In genomic region chr9:78104973-78105372, GRCm38 (mm10) we compare ENCODE assay signal across 12 mouse cellular contexts. TPM values are rescaled to one million over a fixed set of nuclear protein-coding genes. Genes with fewer than 3 reads are reported as not detected.
DNase-seq lines count a peak whose midpoint lies in the region; ATAC-seq and TF ChIP-seq lines count a peak whose summit lies in the region.
"Had no signal": no experiment of that assay in that cellular context is flagged by ENCODE, and none has a peak within 500 bp of the region (broad histone marks: within the 10 kb centered on the region; RNA-seq: fewer than 3 reads in every experiment).

No protein-coding gene starts in this region.

- H3K27me3 ChIP-seq in liver, embryonic 14.5 days (ENCODE audit: control insufficient read depth, insufficient read depth, low read length) = no peaks in the 10 kb centered on the region
- H3K27me3 ChIP-seq in cerebellum, adult 2 months (ENCODE audit: control insufficient read depth, insufficient read depth, low read length) = no peaks in the 10 kb centered on the region

- H3K36me3 ChIP-seq in liver, embryonic 14.5 days (replicated peaks; ENCODE audit: control insufficient read depth, insufficient read depth, low read depth) = peaks cover 39% of the 10 kb centered on the region

- peaks cover 34 to 35% of the 10 kb centered on the region in 2 experiments for H3K4me1 ChIP-seq in liver, embryonic 14.5 days (replicated peaks; ENCODE audit: control insufficient read depth in 2 of 2, insufficient read depth in 2 of 2, low read length in 1 of 2)
- peaks cover 4% of the 10 kb centered on the region for H3K4me1 ChIP-seq in cerebellum, adult 2 months (ENCODE audit: control insufficient read depth, insufficient read depth, low read length)

- H3K9me3 ChIP-seq in liver, embryonic 14.5 days (ENCODE audit: control insufficient read depth, low read length) = no peaks in the 10 kb centered on the region

- H3K4me2 ChIP-seq in liver, embryonic 14.5 days (ENCODE audit: low read depth) = peak overlapping the region; percentile 85

- 10% methylated on average over 6 of the region's 6 CpGs for WGBS in liver, embryonic 14.5 days (ENCODE audit: insufficient replicate concordance)
- WGBS in cerebellum, adult 2 months = 95% methylated on average over 6 of the region's 6 CpGs

- H3K27ac ChIP-seq in liver, embryonic 14.5 days = peak overlapping the region; percentile 97
- no peak overlapping the region for H3K27ac ChIP-seq in layer of hippocampus, adult 2 months
- H3K27ac ChIP-seq in cerebellum, adult 2 months (ENCODE audit: insufficient read depth, low read length) = no peak overlapping the region

- peak; percentile 52 for DNase-seq in adrenal gland, adult 8-10 months
- no peak for DNase-seq in adrenal gland, adult 18-20 months (ENCODE audit: low spot score in 2 of 2)
- peak; percentile 85 for DNase-seq in 416B (ENCODE audit: low read depth)
- DNase-seq in c-Kit-positive CD71-positive TER-119-positive erythroid progenitor cells, embryonic 14.5 days (ENCODE audit: low spot score) = peak; percentile 54
- DNase-seq in liver, embryonic 14.5 days (ENCODE audit: low read depth in 3 of 3, low spot score in 3 of 3) = peak in 2 of 3 experiments; percentile 58 to 66
- DNase-seq in layer of hippocampus, adult 2 months (ENCODE audit: low spot score in 2 of 2) = no peak
- no peak for DNase-seq in testis, postnatal 14 days (ENCODE audit: low spot score)
- no peak for DNase-seq in cerebellum, adult 2 months
- DNase-seq: cerebellum, postnatal 10 days; thymus, postnatal 36 days had no signal

- peak; percentile 64; the same call in 1 of the 2 replicates for TF ChIP-seq EP300 in liver, embryonic 14.5 days (IDR thresholded peaks at IDR 0.05; ENCODE audit: low read depth)

- H3K9ac ChIP-seq in liver, embryonic 14.5 days (replicated peaks) = peak overlapping the region; percentile 98

- peak; percentile 29 for ATAC-seq in liver, embryonic 14.5 days (ENCODE audit: insufficient read depth)

- no peak for TF ChIP-seq CTCF in liver, embryonic 14.5 days (IDR thresholded peaks at IDR 0.05; ENCODE audit: low read depth)
- no peak for TF ChIP-seq CTCF in layer of hippocampus, adult 2 months (conservative IDR thresholded peaks at IDR 0.05)
- no peak for TF ChIP-seq CTCF in cerebellum, adult 2 months (IDR thresholded peaks at IDR 0.05; ENCODE audit: borderline replicate concordance, insufficient read depth, low read depth, low read length)

- H3K4me3 ChIP-seq in liver, embryonic 14.5 days (ENCODE audit: insufficient read depth in 1 of 2, low read depth in 2 of 2, low read length in 2 of 2) = peak overlapping the region; percentile 50 to 81
- no peak overlapping the region for H3K4me3 ChIP-seq in layer of hippocampus, adult 2 months
- no peak overlapping the region for H3K4me3 ChIP-seq in cerebellum, adult 2 months (replicated peaks; ENCODE audit: insufficient read depth, low read depth, low read length)
- H3K4me3 ChIP-seq: myocyte had no signal

- TF ChIP-seq POLR2A in cerebellum, adult 2 months (IDR thresholded peaks at IDR 0.05; ENCODE audit: borderline replicate concordance, insufficient read depth, low read length) = no peak

RNA-seq across cellular contexts. Expression of gene Fbxo9, which starts 3.9 kb away (rescaled TPM):
- total RNA-seq in adrenal gland, adult 8-10 months (2022) = 100 to 1,000 TPM in 2 of 4 experiments, 10 to 100 TPM in 2; 94.2 to 112 (median 99.9) TPM
- total RNA-seq in adrenal gland, adult 18-20 months (2021) = 100 to 1,000 TPM in 1 of 2 experiments, 10 to 100 TPM in 1; 70.8 to 108 TPM
- polyA plus RNA-seq in liver, embryonic 14.5 days (2012; rRNA removed) = 47.3 and 78.1 TPM in 2 replicates
- 68.1 and 80.0 TPM in 2 replicates for polyA plus RNA-seq in liver, embryonic 14.5 days (2014; fragmentation: Nextera tagmentation; extraction: Ambion mirVana)
- 10 to 100 TPM; 86.6 to 86.7 TPM for total RNA-seq in layer of hippocampus, adult 2 months (2021)
- 207 and 224 TPM in 2 replicates for polyA plus RNA-seq in cerebellum, adult 2 months (2012; rRNA removed)

RNA-seq across cellular contexts. Expression of gene Ick, which starts 4.0 kb away (rescaled TPM):
- 10 to 100 TPM; 18.7 to 25.0 (median 22.4) TPM for total RNA-seq in adrenal gland, adult 8-10 months (2022)
- total RNA-seq in adrenal gland, adult 18-20 months (2021) = 10 to 100 TPM; 15.2 to 16.7 TPM
- polyA plus RNA-seq in liver, embryonic 14.5 days (2012; rRNA removed) = 3.0 and 3.6 TPM in 2 replicates
- 3.7 and 4.7 TPM in 2 replicates for polyA plus RNA-seq in liver, embryonic 14.5 days (2014; fragmentation: Nextera tagmentation; extraction: Ambion mirVana)
- total RNA-seq in layer of hippocampus, adult 2 months (2021) = 10 to 100 TPM; 18.3 to 20.6 TPM
- polyA plus RNA-seq in cerebellum, adult 2 months (2012; rRNA removed) = 15.1 and 16.9 TPM in 2 replicates

RNA-seq across cellular contexts. Expression of gene Gcm1, which starts 53.2 kb away (rescaled TPM):
- not detected for total RNA-seq in adrenal gland, adult 8-10 months (2022)
- not detected for total RNA-seq in adrenal gland, adult 18-20 months (2021)
- polyA plus RNA-seq in liver, embryonic 14.5 days (2012; rRNA removed) = not detected in 2 replicates
- polyA plus RNA-seq in liver, embryonic 14.5 days (2014; fragmentation: Nextera tagmentation; extraction: Ambion mirVana) = not detected in 2 replicates
- not detected for total RNA-seq in layer of hippocampus, adult 2 months (2021)
- polyA plus RNA-seq in cerebellum, adult 2 months (2012; rRNA removed) = not detected in 2 replicates
- polyA plus RNA-seq: heart, postnatal 0 days; myocyte had no signal

Comparison
In these comparisons a context has a peak if more than half of its experiments do, and no peak if none do; other contexts are left out.
1. DNase-seq: peak in adrenal gland, adult 8-10 months (single experiment), 416B (single experiment), c-Kit-positive CD71-positive TER-119-positive erythroid progenitor cells, embryonic 14.5 days (single experiment) and liver, embryonic 14.5 days (2 of 3); none in adrenal gland, adult 18-20 months (0 of 2), layer of hippocampus, adult 2 months (0 of 2), testis, postnatal 14 days (single experiment) and cerebellum, adult 2 months (0 of 2).
2. H3K4me3 ChIP-seq: peak in liver, embryonic 14.5 days (2 of 2); none in layer of hippocampus, adult 2 months (single experiment) and cerebellum, adult 2 months (single experiment).